Mouse (Mus musculus): ENCODE measurements around the gene Mpped2. TPM values are rescaled to one million over a fixed set of nuclear protein-coding genes. Genes with fewer than 3 reads are reported as not detected.
A peak's percentile ranks its signal among the peaks of the same experiment; 100 is the strongest.

Gene Mpped2
- polyA plus RNA-seq, 1 experiment from 2014 or later: 83.9 TPM

DNA sequence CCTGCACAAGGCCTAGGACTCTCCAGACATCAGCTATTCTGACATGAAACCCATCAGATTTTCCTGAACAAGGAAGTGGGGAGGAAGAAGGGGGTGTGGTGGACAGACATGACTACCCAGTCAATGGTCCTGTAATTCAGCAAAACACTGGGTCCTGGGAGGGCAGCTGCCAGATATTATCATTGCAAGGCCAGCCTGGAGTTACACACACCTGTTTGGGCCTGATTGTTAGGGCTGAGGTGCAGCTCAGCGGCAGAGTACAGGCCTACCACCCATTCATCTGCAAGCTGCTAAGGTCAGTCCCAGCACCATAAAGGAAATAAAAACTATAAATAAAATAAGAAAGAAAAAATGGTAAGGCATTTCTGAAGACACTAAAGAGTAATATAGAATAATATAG lies 52.3 kb downstream of the Mpped2 start:
- no peak overlapping the region for H3K4me3 ChIP-seq (ENCODE audit: low read depth, low read length)
- no peak for DNase-seq (ENCODE audit: low spot score)
- H3K27ac ChIP-seq (ENCODE audit: low read depth, low read length): no peak overlapping the region
- no peak overlapping the region for H3K4me2 ChIP-seq (ENCODE audit: low read depth)
- no peaks in the 10 kb centered on the region for H3K9me3 ChIP-seq (ENCODE audit: control insufficient read depth, low read length)
- H3K4me1 ChIP-seq (ENCODE audit: control insufficient read depth, insufficient read depth, low read length): peaks cover 2% of the 10 kb centered on the region
- WGBS: 85% methylated on average over 1 of the region's 1 CpGs
- no peak overlapping the region for H3K9ac ChIP-seq (ENCODE audit: low read length)
- ATAC-seq (ENCODE audit: insufficient read depth, low FRiP score, low TSS enrichment): no peak
- no peaks in the 10 kb centered on the region for H3K27me3 ChIP-seq (ENCODE audit: control insufficient read depth, insufficient read depth, low read length)
- H3K36me3 ChIP-seq (ENCODE audit: control insufficient read depth, insufficient read depth, low read length): no peaks in the 10 kb centered on the region

DNA sequence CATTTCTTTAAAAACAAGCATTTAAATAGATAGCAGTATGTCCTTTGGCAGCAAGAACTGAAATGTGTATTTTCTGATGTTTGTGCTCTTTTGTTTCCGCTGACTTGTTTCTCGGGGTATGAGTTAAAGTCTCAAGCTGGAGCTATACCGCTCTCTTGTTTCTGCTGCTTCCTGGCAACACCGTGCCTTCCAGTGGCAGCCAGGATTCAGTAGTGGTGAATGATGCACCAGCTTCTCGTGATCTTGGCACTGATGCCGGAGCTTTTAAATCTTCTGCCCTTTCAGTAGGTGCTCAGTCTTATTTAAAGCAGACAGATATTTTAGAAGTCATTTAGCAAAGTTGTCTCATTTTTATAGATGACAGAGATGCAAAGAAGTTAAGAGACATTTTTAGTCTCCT lies 53.1 kb downstream of the Mpped2 start:
- Histone ChIP-seq H3K36me3 (ENCODE audit: control insufficient read depth, insufficient read depth, low read length) (no peaks in the 10 kb centered on the region), H3K4me1 (ENCODE audit: control insufficient read depth, insufficient read depth, low read length) (peaks cover 10% of the 10 kb centered on the region), H3K27ac (ENCODE audit: low read depth, low read length) (no peak overlapping the region), H3K9me3 (ENCODE audit: control insufficient read depth, low read length) (no peaks in the 10 kb centered on the region), H3K27me3 (ENCODE audit: control insufficient read depth, insufficient read depth, low read length) (no peaks in the 10 kb centered on the region), H3K9ac (ENCODE audit: low read length) (no peak overlapping the region), H3K4me2 (ENCODE audit: low read depth) (no peak overlapping the region), H3K4me3 (ENCODE audit: low read depth, low read length) (no peak overlapping the region)
- DNase-seq (ENCODE audit: low spot score) (no peak), ATAC-seq (ENCODE audit: insufficient read depth, low FRiP score, low TSS enrichment) (no peak)
- 85% methylated on average over 6 of the region's 6 CpGs for WGBS

- Histone ChIP-seq H3K27me3 (ENCODE audit: control insufficient read depth, insufficient read depth, low read length) (no peaks in the 10 kb centered on the region), H3K27ac (ENCODE audit: low read depth, low read length) (no peak overlapping the region), H3K9ac (ENCODE audit: low read length) (no peak overlapping the region), H3K4me2 (ENCODE audit: low read depth) (no peak overlapping the region), H3K4me3 (ENCODE audit: low read depth, low read length) (no peak overlapping the region), H3K36me3 (ENCODE audit: control insufficient read depth, insufficient read depth, low read length) (no peaks in the 10 kb centered on the region), H3K4me1 (ENCODE audit: control insufficient read depth, insufficient read depth, low read length) (peaks cover 11% of the 10 kb centered on the region), H3K9me3 (ENCODE audit: control insufficient read depth, low read length) (no peaks in the 10 kb centered on the region)
- ATAC-seq (ENCODE audit: insufficient read depth, low FRiP score, low TSS enrichment) (no peak), DNase-seq (ENCODE audit: low spot score) (no peak)
- WGBS: 66% methylated on average over 4 of the region's 4 CpGs
Measured at GRCm38 (mm10) chr2:106746905-106747304, 53.8 kb downstream of the Mpped2 start.

GRCm38 (mm10) chr2:106747342-106747741 lies 54.3 kb downstream of the Mpped2 start:
- no peak overlapping the region for H3K4me3 ChIP-seq (ENCODE audit: low read depth, low read length)
- ATAC-seq (ENCODE audit: insufficient read depth, low FRiP score, low TSS enrichment): no peak; the same call in 1 of the 2 replicates

DNA sequence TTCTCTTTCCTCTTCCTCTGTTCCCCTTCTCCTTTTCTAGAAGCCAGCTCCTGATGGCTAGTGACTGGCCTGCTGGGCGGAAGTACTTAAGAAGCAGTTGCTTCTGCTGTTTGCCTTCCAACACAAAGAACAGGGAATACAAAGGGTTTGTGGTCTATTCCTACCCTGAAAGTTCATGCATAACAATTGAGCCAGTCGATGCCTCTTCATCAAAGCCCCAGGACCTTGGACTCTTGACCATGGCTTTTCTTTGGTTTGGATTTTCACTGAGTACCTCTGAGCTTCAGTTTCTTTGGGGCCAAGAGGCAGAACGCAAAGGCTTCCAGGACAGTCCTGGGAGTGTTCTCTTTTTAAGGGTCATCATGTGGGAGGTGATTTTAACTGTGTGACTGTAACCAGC lies 57.8 kb downstream of the Mpped2 start:
- DNase-seq (ENCODE audit: low spot score): no peak
- WGBS: 39% methylated on average over 3 of the region's 3 CpGs
- Histone ChIP-seq H3K4me1 (ENCODE audit: control insufficient read depth, insufficient read depth, low read length) (peaks cover 12% of the 10 kb centered on the region), H3K27ac (ENCODE audit: low read depth, low read length) (no peak overlapping the region), H3K9me3 (ENCODE audit: control insufficient read depth, low read length) (no peaks in the 10 kb centered on the region), H3K27me3 (ENCODE audit: control insufficient read depth, insufficient read depth, low read length) (no peaks in the 10 kb centered on the region), H3K4me2 (ENCODE audit: low read depth) (no peak overlapping the region), H3K4me3 (ENCODE audit: low read depth, low read length) (no peak overlapping the region), H3K36me3 (ENCODE audit: control insufficient read depth, insufficient read depth, low read length) (no peaks in the 10 kb centered on the region), H3K9ac (ENCODE audit: low read length) (no peak overlapping the region)
- no peak for ATAC-seq (ENCODE audit: insufficient read depth, low FRiP score, low TSS enrichment)

More at GRCm38 (mm10) chr2:106747342-106747741, 54.3 kb downstream of the Mpped2 start:
- DNase-seq (ENCODE audit: low spot score): no peak
- no peak overlapping the region for H3K27ac ChIP-seq (ENCODE audit: low read depth, low read length)
- no peaks in the 10 kb centered on the region for H3K27me3 ChIP-seq (ENCODE audit: control insufficient read depth, insufficient read depth, low read length)
- WGBS: 90% methylated on average over 4 of the region's 4 CpGs
- no peaks in the 10 kb centered on the region for H3K36me3 ChIP-seq (ENCODE audit: control insufficient read depth, insufficient read depth, low read length)
- H3K9me3 ChIP-seq (ENCODE audit: control insufficient read depth, low read length): no peaks in the 10 kb centered on the region
- H3K4me2 ChIP-seq (ENCODE audit: low read depth): no peak overlapping the region
- peaks cover 11% of the 10 kb centered on the region for H3K4me1 ChIP-seq (ENCODE audit: control insufficient read depth, insufficient read depth, low read length)
- no peak overlapping the region for H3K9ac ChIP-seq (ENCODE audit: low read length)

DNA sequence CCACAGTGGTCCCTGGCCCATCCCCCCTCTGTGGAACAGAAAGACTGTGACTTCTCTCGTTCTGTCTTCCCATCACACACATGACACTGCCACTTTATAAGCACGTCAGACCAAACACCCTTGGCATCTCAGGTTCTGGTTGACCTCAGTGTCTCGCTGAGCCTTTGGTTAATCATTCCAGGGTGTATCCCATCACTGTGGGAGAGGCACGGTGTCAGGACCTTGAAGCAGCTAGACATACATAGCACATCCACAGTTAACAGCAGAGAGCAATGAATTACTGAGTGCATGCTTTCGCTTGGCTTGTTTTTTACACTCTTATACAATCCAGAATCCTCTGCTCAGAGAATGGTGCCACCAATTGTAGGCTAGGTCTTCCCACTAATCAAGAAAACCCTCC lies 60.6 kb downstream of the Mpped2 start:
- H3K9ac ChIP-seq (ENCODE audit: low read length): no peak overlapping the region
- no peaks in the 10 kb centered on the region for H3K9me3 ChIP-seq (ENCODE audit: control insufficient read depth, low read length)
- ATAC-seq (ENCODE audit: insufficient read depth, low FRiP score, low TSS enrichment) (no peak), DNase-seq (ENCODE audit: low spot score) (no peak)
- no peak overlapping the region for H3K4me3 ChIP-seq (ENCODE audit: low read depth, low read length)
- no peaks in the 10 kb centered on the region for H3K27me3 ChIP-seq (ENCODE audit: control insufficient read depth, insufficient read depth, low read length)
- 79% methylated on average over 5 of the region's 5 CpGs for WGBS
- H3K4me2 ChIP-seq (ENCODE audit: low read depth): no peak overlapping the region
- H3K27ac ChIP-seq (ENCODE audit: low read depth, low read length): no peak overlapping the region
- H3K36me3 ChIP-seq (ENCODE audit: control insufficient read depth, insufficient read depth, low read length): no peaks in the 10 kb centered on the region
- peaks cover 21% of the 10 kb centered on the region for H3K4me1 ChIP-seq (ENCODE audit: control insufficient read depth, insufficient read depth, low read length)

DNA sequence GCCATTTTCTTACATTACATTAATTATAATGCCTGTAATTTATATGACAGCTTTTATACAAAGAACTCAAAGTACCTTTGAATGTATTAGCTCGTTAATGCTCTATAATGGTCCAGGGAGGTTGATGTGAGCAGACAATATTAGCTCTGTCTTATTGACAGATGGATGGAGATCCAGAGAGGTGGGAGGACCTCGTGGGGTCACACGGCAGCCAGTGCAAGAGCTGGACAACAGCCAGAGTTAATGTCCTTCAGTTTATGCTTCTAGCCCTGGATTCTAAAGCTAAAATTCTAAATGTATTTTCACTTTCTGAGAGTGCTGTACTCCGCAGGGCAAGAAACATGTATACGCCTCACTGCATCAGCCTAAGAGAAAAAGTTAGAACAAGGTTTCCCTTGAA lies 61.6 kb downstream of the Mpped2 start:
- H3K9ac ChIP-seq (ENCODE audit: low read length): no peak overlapping the region
- H3K27me3 ChIP-seq (ENCODE audit: control insufficient read depth, insufficient read depth, low read length): no peaks in the 10 kb centered on the region
- peaks cover 21% of the 10 kb centered on the region for H3K4me1 ChIP-seq (ENCODE audit: control insufficient read depth, insufficient read depth, low read length)
- H3K4me2 ChIP-seq (ENCODE audit: low read depth): no peak overlapping the region
- no peak overlapping the region for H3K27ac ChIP-seq (ENCODE audit: low read depth, low read length)
- DNase-seq (ENCODE audit: low spot score): no peak
- no peaks in the 10 kb centered on the region for H3K36me3 ChIP-seq (ENCODE audit: control insufficient read depth, insufficient read depth, low read length)
- WGBS: 68% methylated on average over 5 of the region's 5 CpGs
- ATAC-seq (ENCODE audit: insufficient read depth, low FRiP score, low TSS enrichment): no peak
- no peaks in the 10 kb centered on the region for H3K9me3 ChIP-seq (ENCODE audit: control insufficient read depth, low read length)
- no peak overlapping the region for H3K4me3 ChIP-seq (ENCODE audit: low read depth, low read length)

- no peak overlapping the region for H3K9ac ChIP-seq (ENCODE audit: low read length)
- ATAC-seq (ENCODE audit: insufficient read depth, low FRiP score, low TSS enrichment): peak; percentile 62
Measured at GRCm38 (mm10) chr2:106756354-106757103, 63.5 kb downstream of the Mpped2 start.

GRCm38 (mm10) chr2:106762920-106763319 lies 69.9 kb downstream of the Mpped2 start:
- H3K4me2 ChIP-seq (ENCODE audit: low read depth): no peak overlapping the region
- DNase-seq (ENCODE audit: low spot score) (no peak), ATAC-seq (ENCODE audit: insufficient read depth, low FRiP score, low TSS enrichment) (no peak)
- WGBS: 82% methylated on average over 8 of the region's 8 CpGs
- H3K4me1 ChIP-seq (ENCODE audit: control insufficient read depth, insufficient read depth, low read length): no peaks in the 10 kb centered on the region
- no peak overlapping the region for H3K27ac ChIP-seq (ENCODE audit: low read depth, low read length)
- no peak overlapping the region for H3K4me3 ChIP-seq (ENCODE audit: low read depth, low read length)
- H3K9me3 ChIP-seq (ENCODE audit: control insufficient read depth, low read length): no peaks in the 10 kb centered on the region
- no peak overlapping the region for H3K9ac ChIP-seq (ENCODE audit: low read length)
- 0 out of 2 replicates have a peak, but pooled peaks cover 2% of the 10 kb centered on the region for H3K36me3 ChIP-seq (ENCODE audit: control insufficient read depth, insufficient read depth, low read length)
- no peaks in the 10 kb centered on the region for H3K27me3 ChIP-seq (ENCODE audit: control insufficient read depth, insufficient read depth, low read length)

More at GRCm38 (mm10) chr2:106756354-106757103, 63.5 kb downstream of the Mpped2 start:
- Histone ChIP-seq H3K27ac (ENCODE audit: low read depth, low read length) (no peak overlapping the region), H3K4me3 (ENCODE audit: low read depth, low read length) (no peak overlapping the region), H3K27me3 (ENCODE audit: control insufficient read depth, insufficient read depth, low read length) (no peaks in the 10 kb centered on the region), H3K9me3 (ENCODE audit: control insufficient read depth, low read length) (no peaks in the 10 kb centered on the region), H3K4me2 (ENCODE audit: low read depth) (no peak overlapping the region), H3K36me3 (ENCODE audit: control insufficient read depth, insufficient read depth, low read length) (no peaks in the 10 kb centered on the region), H3K4me1 (ENCODE audit: control insufficient read depth, insufficient read depth, low read length) (peaks cover 10% of the 10 kb centered on the region)
- DNase-seq (ENCODE audit: low spot score): peak; percentile 49
- WGBS: 18% methylated on average over 13 of the region's 13 CpGs

Measured in neural tube, embryonic 11.5 days (tissue).